Mouse (Mus musculus): ENCODE measurements at regions not wholly inside any gene's neighbourhood (a gene's known extent, or its start where the extent isn't known, plus 50 kb on each side); places are given as distances from the start of the nearest gene placed in this dataset.

DNA sequence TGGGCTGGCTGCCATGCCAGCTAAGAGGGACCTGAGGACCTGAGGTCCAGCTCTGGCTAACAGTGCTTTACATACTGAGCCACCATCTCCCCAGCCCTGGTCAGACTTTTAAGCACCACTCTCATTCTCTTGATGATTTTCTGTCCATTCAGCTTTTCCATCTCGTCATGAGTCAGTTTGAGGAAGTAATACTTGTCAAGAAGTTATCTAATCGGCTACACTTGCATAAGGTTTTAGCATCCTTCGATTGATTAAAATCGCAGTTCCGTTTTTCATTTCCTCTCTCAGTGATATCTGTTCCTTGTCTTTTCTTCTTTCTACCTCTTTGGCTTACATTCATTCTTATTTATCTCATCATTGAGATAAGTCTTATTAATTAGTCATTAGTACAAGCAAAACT, 207.4 kb upstream of the Hs6st1 start:
- Histone ChIP-seq H3K4me3 (ENCODE audit: low read depth, low read length) (no peak overlapping the region), H3K27ac (ENCODE audit: insufficient read depth, low read depth, low read length) (no peak overlapping the region), H3K36me3 (ENCODE audit: control insufficient read depth, insufficient read depth, low read length) (no peaks in the 10 kb centered on the region), H3K4me1 (ENCODE audit: control insufficient read depth, insufficient read depth, insufficient read length, low read length) (peaks cover 5% of the 10 kb centered on the region; the same call in 1 of the 2 replicates), H3K27me3 (ENCODE audit: control insufficient read depth, insufficient read depth, low read length) (no peaks in the 10 kb centered on the region)
- WGBS: 72% methylated on average over 5 of the region's 5 CpGs
- TF ChIP-seq CTCF (IDR thresholded peaks at IDR 0.05; ENCODE audit: extremely low read depth, insufficient read length, insufficient replicate concordance, low read depth, low read length): no peak
- TF ChIP-seq POLR2A (IDR thresholded peaks at IDR 0.05; ENCODE audit: low read depth, low read length): no peak

DNA sequence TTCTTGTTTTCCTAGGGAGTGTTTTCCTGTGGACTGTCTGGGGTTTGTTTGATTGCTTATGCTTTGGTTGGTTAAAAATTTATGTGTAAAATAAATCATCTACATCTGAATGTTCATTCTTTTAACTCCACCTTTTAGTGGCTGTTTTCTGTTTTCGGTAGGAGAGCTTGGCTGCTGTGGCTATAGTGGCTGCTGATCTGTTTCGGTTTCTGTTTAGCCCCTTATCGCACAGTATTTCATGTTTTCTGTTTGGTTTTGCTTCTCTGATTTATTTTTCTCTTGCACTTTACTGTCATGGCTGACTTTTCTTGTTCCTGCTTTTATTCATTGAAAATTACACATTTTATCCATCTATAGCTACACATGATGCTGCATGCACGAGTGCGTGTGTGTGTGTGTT, 206.0 kb upstream of the Hs6st1 start:
- Histone ChIP-seq H3K27ac (ENCODE audit: insufficient read depth, low read depth, low read length) (no peak overlapping the region), H3K36me3 (ENCODE audit: control insufficient read depth, insufficient read depth, low read length) (no peaks in the 10 kb centered on the region), H3K4me3 (ENCODE audit: low read depth, low read length) (no peak overlapping the region), H3K27me3 (ENCODE audit: control insufficient read depth, insufficient read depth, low read length) (no peaks in the 10 kb centered on the region), H3K4me1 (ENCODE audit: control insufficient read depth, insufficient read depth, insufficient read length, low read length) (peaks cover 5% of the 10 kb centered on the region; the same call in 1 of the 2 replicates)
- 30% methylated on average over 5 of the region's 5 CpGs for WGBS
- TF ChIP-seq CTCF (IDR thresholded peaks at IDR 0.05; ENCODE audit: extremely low read depth, insufficient read length, insufficient replicate concordance, low read depth, low read length): no peak

DNA sequence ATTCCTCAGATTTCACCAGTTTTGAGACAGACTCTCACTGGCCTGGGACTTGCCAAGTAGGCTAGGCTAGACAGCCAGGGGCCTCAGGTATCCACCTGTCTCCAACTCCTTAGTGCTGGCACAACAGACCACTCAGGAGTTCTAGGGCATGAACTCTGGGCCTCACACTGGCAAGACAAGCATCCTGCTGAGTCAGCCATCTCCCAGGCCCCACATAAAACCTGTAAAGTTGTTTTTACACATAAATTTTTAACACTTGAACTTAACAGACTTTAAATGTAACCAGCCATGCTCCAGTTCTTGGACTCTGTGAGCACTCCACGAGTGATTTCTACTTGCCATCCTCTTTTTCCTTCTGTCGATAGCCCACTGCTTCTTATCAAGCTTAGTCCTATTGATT, 205.5 kb upstream of the Hs6st1 start:
- Histone ChIP-seq H3K27me3 (ENCODE audit: control insufficient read depth, insufficient read depth, low read length) (no peaks in the 10 kb centered on the region), H3K4me3 (ENCODE audit: low read depth, low read length) (no peak overlapping the region), H3K36me3 (ENCODE audit: control insufficient read depth, insufficient read depth, low read length) (no peaks in the 10 kb centered on the region), H3K27ac (ENCODE audit: insufficient read depth, low read depth, low read length) (no peak overlapping the region), H3K4me1 (ENCODE audit: control insufficient read depth, insufficient read depth, insufficient read length, low read length) (peaks cover 5% of the 10 kb centered on the region; the same call in 1 of the 2 replicates)
- TF ChIP-seq POLR2A (IDR thresholded peaks at IDR 0.05; ENCODE audit: low read depth, low read length) (no peak), CTCF (IDR thresholded peaks at IDR 0.05; ENCODE audit: extremely low read depth, insufficient read length, insufficient replicate concordance, low read depth, low read length) (no peak)
- WGBS: 83% methylated on average over 2 of the region's 2 CpGs

DNA sequence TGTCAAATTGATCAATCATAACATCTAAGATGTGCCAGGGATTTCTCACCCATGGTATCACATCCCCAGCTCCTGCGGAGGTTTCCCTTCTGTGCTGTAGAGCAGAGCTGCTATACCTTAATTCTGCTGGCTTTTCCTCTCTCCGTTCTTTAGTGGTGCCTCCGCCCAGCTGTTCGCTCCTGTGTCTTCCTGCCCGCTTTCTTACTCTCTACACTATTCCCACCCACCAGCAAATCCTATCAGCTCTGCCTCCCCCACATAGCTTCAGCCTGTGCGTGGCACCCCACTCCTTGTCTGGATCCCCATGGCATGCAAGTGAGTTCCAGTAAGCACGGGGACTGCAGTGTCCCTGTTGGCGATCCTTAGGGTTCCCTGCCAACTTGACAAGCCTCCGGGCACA, 204.0 kb upstream of the Hs6st1 start:
- Histone ChIP-seq H3K4me3 (ENCODE audit: low read depth, low read length) (no peak overlapping the region), H3K4me1 (ENCODE audit: control insufficient read depth, insufficient read depth, insufficient read length, low read length) (peaks cover 5% of the 10 kb centered on the region; the same call in 1 of the 2 replicates)
- 92% methylated on average over 9 of the region's 9 CpGs for WGBS

DNA sequence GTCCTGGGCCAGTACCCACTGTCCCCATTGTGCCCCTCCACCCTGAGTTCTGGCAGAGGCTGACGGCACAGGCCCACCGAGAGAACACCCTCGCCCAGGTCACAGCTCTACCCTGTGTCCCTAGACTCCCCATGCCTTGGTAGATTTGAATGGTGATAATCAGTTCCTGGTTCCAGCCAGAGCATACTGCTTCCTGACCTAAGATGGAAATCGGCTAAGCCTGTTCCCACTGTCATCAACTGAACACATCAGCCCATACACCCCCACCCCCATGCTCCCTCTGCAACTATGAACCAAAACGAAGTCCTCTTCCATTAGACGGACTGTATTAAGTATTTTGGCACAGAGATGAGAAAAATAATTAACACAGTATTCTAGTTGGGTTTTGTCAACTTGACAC, 202.9 kb upstream of the Hs6st1 start:
- no peak overlapping the region for H3K27ac ChIP-seq (ENCODE audit: insufficient read depth, low read depth, low read length)
- TF ChIP-seq CTCF (IDR thresholded peaks at IDR 0.05; ENCODE audit: extremely low read depth, insufficient read length, insufficient replicate concordance, low read depth, low read length) (no peak), POLR2A (IDR thresholded peaks at IDR 0.05; ENCODE audit: low read depth, low read length) (no peak)
- peaks cover 5% of the 10 kb centered on the region; the same call in 1 of the 2 replicates for H3K4me1 ChIP-seq (ENCODE audit: control insufficient read depth, insufficient read depth, insufficient read length, low read length)
- no peak overlapping the region for H3K4me3 ChIP-seq (ENCODE audit: low read depth, low read length)
- 84% methylated on average over 6 of the region's 6 CpGs for WGBS
- H3K27me3 ChIP-seq (ENCODE audit: control insufficient read depth, insufficient read depth, low read length): no peaks in the 10 kb centered on the region
- no peaks in the 10 kb centered on the region for H3K36me3 ChIP-seq (ENCODE audit: control insufficient read depth, insufficient read depth, low read length)

More for the DNA sequence above, 204.0 kb upstream of the Hs6st1 start:
- no peak overlapping the region for H3K27ac ChIP-seq (ENCODE audit: insufficient read depth, low read depth, low read length)
- no peaks in the 10 kb centered on the region for H3K36me3 ChIP-seq (ENCODE audit: control insufficient read depth, insufficient read depth, low read length)
- TF ChIP-seq POLR2A (IDR thresholded peaks at IDR 0.05; ENCODE audit: low read depth, low read length) (no peak), CTCF (IDR thresholded peaks at IDR 0.05; ENCODE audit: extremely low read depth, insufficient read length, insufficient replicate concordance, low read depth, low read length) (no peak)
- no peaks in the 10 kb centered on the region for H3K27me3 ChIP-seq (ENCODE audit: control insufficient read depth, insufficient read depth, low read length)

DNA sequence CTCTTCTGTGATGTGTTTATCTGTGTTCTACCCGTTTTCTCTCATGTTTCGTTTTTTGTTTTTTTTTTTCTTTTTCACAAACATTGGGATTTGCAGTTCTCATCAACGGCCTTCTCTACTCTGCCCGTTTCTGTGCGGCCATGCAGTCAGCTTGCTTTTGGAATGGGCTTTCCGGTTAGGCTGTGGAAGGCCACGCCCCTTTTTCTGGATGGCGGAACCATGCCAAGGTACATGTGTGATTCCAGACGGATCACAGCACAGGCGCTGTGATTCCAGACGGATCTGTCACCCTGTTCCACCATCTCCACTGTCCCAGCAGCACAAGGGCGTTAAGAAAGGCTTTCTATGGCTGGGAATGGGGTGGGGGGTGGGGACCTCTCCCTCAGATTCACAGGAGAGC, 201.6 kb upstream of the Hs6st1 start:
- Histone ChIP-seq H3K4me3 (ENCODE audit: low read depth, low read length) (no peak overlapping the region), H3K36me3 (ENCODE audit: control insufficient read depth, insufficient read depth, low read length) (no peaks in the 10 kb centered on the region), H3K4me1 (ENCODE audit: control insufficient read depth, insufficient read depth, insufficient read length, low read length) (peaks cover 2% of the 10 kb centered on the region; the same call in 1 of the 2 replicates), H3K27ac (ENCODE audit: insufficient read depth, low read depth, low read length) (no peak overlapping the region), H3K27me3 (ENCODE audit: control insufficient read depth, insufficient read depth, low read length) (no peaks in the 10 kb centered on the region)
- no peak for TF ChIP-seq POLR2A (IDR thresholded peaks at IDR 0.05; ENCODE audit: low read depth, low read length)
- no peak for TF ChIP-seq CTCF (IDR thresholded peaks at IDR 0.05; ENCODE audit: extremely low read depth, insufficient read length, insufficient replicate concordance, low read depth, low read length)
- WGBS: 80% methylated on average over 12 of the region's 12 CpGs

DNA sequence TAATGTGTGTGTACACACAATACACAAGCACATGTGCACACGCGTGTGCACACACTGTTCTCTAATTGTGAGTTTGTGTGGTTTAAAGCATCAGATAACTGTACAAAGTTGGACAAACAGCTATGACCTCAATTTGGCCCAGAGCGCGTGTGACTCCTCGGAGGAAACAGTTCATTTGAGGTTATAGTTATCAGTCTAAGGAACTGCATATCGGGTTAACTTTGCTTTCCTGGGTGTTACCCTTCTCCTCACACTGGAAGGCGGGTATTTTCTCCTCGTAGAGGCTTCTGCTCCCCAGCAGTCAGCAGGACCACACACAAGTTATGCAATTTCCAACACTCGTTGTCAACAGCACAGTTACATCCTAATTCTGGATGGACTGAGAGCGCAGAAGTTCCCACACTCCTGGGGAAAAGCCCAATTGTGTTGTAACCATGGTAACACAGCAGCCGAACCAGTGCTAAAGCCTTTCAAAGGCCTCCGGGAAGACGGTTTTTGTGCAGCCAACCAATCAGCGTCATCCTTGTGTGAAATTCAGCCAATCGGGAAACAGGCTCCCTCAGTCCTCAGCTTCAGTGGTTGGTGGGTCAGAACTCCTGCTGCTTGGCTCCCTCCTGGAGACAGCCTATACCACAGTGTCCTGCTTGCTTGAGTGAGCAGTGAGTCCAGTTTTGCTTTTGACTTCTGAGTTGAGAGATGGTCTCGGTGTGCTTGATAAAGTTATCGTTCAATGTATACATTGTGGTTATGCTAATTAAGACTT, 198.6 kb upstream of the Hs6st1 start:
- TF ChIP-seq POLR2A (IDR thresholded peaks at IDR 0.05; ENCODE audit: low read depth, low read length): no peak
- Histone ChIP-seq H3K36me3 (ENCODE audit: control insufficient read depth, insufficient read depth, low read length) (no peaks in the 10 kb centered on the region), H3K27me3 (ENCODE audit: control insufficient read depth, insufficient read depth, low read length) (no peaks in the 10 kb centered on the region), H3K4me1 (ENCODE audit: control insufficient read depth, insufficient read depth, insufficient read length, low read length) (no peaks in the 10 kb centered on the region), H3K27ac (ENCODE audit: insufficient read depth, low read depth, low read length) (0 out of 2 replicates have a peak overlapping the region, but pooled peaks have one; percentile 7), H3K4me3 (ENCODE audit: low read depth, low read length) (no peak overlapping the region)
- 54% methylated on average over 17 of the region's 17 CpGs for WGBS
